ENCODE assay signal across 9 mouse cellular contexts in genomic region chr2:38429752-38430378, GRCm38 (mm10).
DNase-seq lines count a peak whose midpoint lies in the region; ATAC-seq and TF ChIP-seq lines count a peak whose summit lies in the region.
"Had no signal": no experiment of that assay in that cellular context is flagged by ENCODE, and none has a peak within 500 bp of the region (broad histone marks: within the 10 kb centered on the region; RNA-seq: fewer than 3 reads in every experiment).

No protein-coding gene starts in this region.

- no peak overlapping the region for H3K9ac ChIP-seq in lung, postnatal 0 days (replicated peaks; ENCODE audit: low read depth)
- H3K9ac ChIP-seq: limb, embryonic 13.5 days had no signal

- WGBS in lung, postnatal 0 days = 36% methylated on average over 6 of the region's 6 CpGs

- no peaks in the 10 kb centered on the region for H3K4me1 ChIP-seq in lung, postnatal 0 days (ENCODE audit: insufficient read depth, low read depth, low read length)

- TF ChIP-seq CTCF in lung, postnatal 0 days (IDR thresholded peaks at IDR 0.05) = peak; percentile 92

- H3K27me3 ChIP-seq in lung, postnatal 0 days (replicated peaks; ENCODE audit: insufficient read depth, low read length) = no peaks in the 10 kb centered on the region

- no peaks in the 10 kb centered on the region for H3K36me3 ChIP-seq in lung, postnatal 0 days (ENCODE audit: insufficient read depth, low read length)
- H3K36me3 ChIP-seq: limb, embryonic 13.5 days had no signal

- H3K4me3 ChIP-seq in lung, postnatal 0 days (ENCODE audit: low read depth, low read length) = no peak overlapping the region
- H3K4me3 ChIP-seq: limb, embryonic 13.5 days had no signal

- H3K4me2 ChIP-seq in lung, postnatal 0 days (replicated peaks; ENCODE audit: low read depth, low read length) = no peak overlapping the region
- H3K4me2 ChIP-seq: limb, embryonic 13.5 days had no signal

- no peak for ATAC-seq in lung, postnatal 0 days

- TF ChIP-seq EP300 in lung, postnatal 0 days (IDR thresholded peaks at IDR 0.05) = no peak

- DNase-seq in CD4-positive, CD25-positive, alpha-beta regulatory T cell, adult 2 months (ENCODE audit: low read depth, low spot score) = peak; percentile 66
- peak; percentile 33 for DNase-seq in T-cell, adult 2 months (ENCODE audit: low spot score)
- peak; percentile 83 to 84 for DNase-seq in cerebellum, postnatal 25 days
- peak; percentile 73 to 82 for DNase-seq in gastrocnemius, postnatal 36 days
- DNase-seq in layer of hippocampus, adult 11-12 months (ENCODE audit: low spot score) = peak; percentile 86
- DNase-seq in lung, postnatal 0 days (ENCODE audit: low spot score) = peak; percentile 59
- DNase-seq in right cerebral cortex, postnatal 25 days = peak; percentile 47
- peak; percentile 58 to 79 for DNase-seq in urinary bladder, postnatal 4 days (ENCODE audit: low spot score in 2 of 2)

- no peaks in the 10 kb centered on the region for H3K9me3 ChIP-seq in lung, postnatal 0 days (ENCODE audit: low read length)
- H3K9me3 ChIP-seq: limb, embryonic 13.5 days had no signal

- no peak overlapping the region for H3K27ac ChIP-seq in lung, postnatal 0 days (ENCODE audit: low read length)
- H3K27ac ChIP-seq: limb, embryonic 13.5 days had no signal

- intact Hi-C loops in gastrocnemius, postnatal 36 days (cut with DNase I) = loop anchor here (1.0 to 5.0 kb wide), 2 partner anchors 162 to 228 kb away; no protein-coding TSS in a partner anchor

Comparison
In these comparisons a context has a peak if more than half of its experiments do, and no peak if none do; other contexts are left out.
1. DNase-seq: peak in every context shown above with its lines; median percentile 86 in layer of hippocampus, adult 11-12 months; 84 in cerebellum, postnatal 25 days; 78 in gastrocnemius, postnatal 36 days; 68 in urinary bladder, postnatal 4 days; 66 in CD4-positive, CD25-positive, alpha-beta regulatory T cell, adult 2 months; 59 in lung, postnatal 0 days; 47 in right cerebral cortex, postnatal 25 days; 33 in T-cell, adult 2 months.